Mouse (Mus musculus): ENCODE results near the gene Dclk2.

Dclk2 gene

DNA sequence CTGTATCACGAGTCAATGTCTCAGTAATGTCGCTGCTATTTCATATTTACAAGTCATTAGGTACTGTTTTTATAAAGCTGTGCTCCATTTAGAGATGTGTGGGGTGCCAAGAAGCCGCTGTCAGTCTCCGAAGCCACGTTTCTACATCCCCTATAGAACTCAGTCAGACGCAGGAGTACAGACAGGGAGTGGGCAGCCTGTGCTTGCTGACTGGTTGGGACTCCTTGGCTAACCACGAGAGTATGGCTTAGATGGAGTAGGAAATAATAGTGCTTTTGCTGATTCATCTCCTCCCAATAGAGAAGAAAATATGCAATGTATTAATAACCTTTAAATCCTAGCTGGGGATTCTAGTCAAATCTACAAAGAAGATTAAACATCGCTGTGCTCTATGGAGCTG is 119.8 kb downstream of the Dclk2 start:
- no peak for DNase-seq (ENCODE audit: low read depth, low spot score)

DNA sequence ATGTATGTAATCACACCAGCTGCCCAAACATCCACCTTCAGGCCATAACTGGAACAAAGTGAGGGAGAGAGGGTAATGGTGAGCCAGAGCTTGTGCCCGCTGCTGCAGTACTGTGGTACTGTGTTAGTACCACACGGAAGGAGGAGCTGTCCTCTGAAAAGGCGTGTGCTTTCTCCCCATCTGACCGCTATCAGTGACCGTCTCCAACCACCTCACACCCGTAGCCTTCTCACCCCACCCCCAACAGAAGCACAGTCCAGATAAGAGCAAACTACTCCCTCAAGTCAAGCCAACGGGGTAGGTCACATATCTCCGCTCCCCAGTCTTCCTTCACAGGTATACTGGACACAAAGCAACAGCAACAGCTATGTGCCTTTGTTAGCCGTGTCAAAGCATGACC is 121.6 kb downstream of the Dclk2 start:
- no peak for DNase-seq (ENCODE audit: low read depth, low spot score)

DNA sequence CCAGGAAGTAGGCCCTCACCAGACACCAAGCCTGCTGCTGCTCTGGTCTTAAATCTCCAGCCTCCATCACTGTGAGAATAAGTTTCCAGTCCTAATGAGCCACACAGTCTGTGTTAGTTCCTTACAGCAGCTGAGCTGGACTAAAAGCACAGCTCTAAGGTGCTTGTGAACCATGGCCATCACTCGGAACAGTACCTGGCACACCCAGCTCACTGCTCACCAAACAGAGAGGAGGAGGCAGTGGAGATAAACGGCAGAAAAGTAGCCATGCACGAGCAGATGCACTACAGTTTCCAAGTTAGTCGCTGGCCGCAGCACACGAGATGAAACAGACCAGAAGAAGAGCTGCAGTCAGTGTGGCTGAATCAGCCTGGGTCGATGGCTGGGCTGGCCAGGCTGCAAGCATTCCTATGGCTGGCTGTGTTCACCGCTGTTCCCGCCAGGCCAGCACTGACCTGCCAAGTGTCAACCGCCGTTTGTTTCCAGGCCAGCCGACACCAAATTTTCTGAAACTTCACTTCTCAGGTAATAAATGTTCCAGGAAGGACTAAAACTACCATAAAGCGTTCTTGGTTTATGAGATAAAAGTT is 122.7 kb downstream of the Dclk2 start:
- DNase-seq (ENCODE audit: low read depth, low spot score): no peak

DNA sequence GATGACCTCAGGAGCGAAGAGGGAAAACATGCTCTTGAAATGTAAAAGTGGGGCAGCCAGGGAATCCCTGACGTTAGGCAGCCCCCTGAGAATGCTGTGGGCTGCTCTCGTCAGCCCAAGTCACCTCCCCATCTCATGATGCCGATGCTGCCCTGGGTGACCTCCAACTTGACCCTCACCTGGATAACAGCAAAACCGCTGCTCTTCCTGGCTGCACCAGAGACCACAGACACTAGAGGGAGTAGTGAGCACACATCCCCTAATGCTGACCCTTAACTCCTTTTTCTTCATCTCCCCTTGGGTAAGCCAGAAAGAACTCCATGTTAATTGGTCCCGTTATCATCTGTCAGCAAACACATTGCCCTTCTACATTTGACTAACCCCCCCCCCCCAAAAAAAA is 123.9 kb downstream of the Dclk2 start:
- no peak for DNase-seq (ENCODE audit: low read depth, low spot score)

DNA sequence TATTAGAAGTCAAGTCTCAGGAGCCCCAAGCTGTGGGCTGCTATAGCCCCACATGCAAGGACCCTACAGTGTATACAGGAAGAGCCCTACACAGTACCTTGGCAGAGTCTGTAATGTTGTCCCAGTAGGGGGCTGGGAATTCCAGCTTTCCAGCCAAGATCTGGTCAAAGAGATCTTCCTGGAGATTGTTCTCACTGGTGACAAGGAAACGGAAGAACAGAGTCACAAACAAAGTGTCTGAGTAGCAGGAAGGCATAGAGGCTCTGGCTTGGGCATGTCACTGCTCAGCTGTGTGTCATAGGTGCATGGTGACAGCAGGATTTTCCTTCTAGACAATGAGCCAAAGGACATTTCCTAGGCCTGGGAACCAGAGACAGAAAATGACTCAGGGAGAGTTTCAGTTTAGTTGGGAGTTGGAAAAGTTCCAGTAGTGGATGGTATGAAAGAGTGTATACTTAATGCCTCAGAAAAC is 126.9 kb downstream of the Dclk2 start:
- no peak for DNase-seq (ENCODE audit: low read depth, low spot score)

DNA sequence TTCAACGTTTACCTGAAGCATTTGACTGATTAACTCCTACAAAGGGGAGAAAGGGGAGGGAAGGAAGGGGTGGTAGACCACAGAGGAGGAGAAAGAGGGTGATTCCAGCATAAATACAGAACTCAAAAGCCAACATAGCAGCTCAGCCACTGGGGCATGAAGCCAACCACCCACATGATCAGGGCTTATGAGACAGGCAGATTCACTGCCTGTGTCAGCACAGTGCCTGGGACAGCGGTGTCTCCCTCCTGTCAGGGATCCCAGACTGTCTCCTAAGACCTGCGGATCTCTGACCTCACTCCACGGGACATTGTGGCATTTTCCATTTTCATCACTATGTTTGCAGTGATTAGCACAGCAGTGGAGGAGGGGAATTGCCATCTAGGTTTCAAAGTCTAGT is 127.4 kb downstream of the Dclk2 start:
- DNase-seq (ENCODE audit: low read depth, low spot score): no peak

DNA sequence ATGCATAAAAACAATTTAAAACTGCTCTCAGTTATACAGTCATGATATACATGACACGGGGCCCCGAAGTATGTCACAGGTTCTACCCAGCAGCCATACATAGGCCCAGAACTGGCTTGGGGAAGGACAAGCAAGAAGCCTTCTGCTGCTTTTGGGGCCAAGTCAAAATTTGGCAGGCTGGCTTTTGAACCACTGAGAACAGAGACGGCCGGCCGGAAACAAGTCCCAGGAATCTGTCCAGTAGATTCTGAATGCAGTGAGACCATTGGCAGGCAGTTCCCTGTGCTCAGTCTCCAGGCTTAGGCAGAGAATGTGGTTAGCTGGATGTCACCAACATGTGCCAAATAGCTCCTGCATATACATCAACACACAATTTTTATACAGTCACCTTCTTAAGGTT is 130.9 kb downstream of the Dclk2 start:
- no peak for DNase-seq (ENCODE audit: low read depth, low spot score)

DNA sequence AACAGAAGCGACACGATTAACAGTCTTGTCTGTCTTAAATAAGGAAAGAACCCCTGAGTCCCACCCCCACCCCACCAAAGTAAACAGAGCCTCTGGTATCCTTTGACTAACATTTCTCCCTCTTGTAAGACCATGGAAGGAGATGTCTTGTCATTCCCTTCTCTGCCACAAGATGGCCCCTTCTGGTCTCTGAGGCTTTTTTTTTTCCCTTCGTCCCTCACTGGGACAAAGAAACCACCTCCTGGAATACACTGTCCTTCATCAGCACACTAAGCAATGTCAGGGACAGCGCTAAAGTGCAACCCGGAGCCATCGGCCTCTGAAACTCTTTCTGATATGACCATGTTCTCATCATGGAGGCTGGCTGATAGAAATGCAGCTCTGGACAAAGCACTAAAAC is 131.9 kb downstream of the Dclk2 start:
- DNase-seq (ENCODE audit: low read depth, low spot score): no peak

DNA sequence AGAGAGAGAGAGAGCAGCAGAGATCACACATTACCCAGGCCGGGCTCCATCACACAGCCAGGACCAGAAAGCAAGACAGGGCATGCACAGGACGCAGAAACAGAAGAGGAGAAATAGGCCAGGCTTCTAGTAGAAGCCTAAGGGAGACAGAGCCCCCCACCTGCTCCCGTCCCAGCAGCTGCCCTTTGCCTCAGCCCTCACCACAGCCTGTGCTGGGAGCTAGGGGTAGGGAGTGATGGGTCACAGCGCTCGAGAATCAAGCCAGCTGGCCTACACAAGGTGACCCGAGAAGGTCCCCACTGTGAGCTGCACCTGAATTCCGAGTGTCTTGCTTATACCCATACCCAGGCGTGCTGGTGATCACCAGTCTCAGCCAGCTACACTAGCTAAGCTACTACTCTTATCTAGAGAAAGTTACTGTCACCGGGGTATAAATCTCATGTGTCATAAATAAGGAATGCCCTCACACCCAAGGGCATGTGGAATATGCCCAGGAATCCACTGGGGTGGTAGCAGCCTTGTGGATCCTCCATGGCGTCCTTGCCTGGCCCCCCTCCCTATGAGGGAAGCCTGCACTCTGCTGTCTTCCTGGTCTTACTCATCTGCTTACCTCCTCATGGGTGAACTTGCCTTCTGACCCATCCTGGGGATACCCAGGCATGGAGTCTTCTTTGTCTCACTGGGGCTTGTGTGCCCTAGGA is 133.1 kb downstream of the Dclk2 start:
- DNase-seq (ENCODE audit: low read depth, low spot score): no peak

DNA sequence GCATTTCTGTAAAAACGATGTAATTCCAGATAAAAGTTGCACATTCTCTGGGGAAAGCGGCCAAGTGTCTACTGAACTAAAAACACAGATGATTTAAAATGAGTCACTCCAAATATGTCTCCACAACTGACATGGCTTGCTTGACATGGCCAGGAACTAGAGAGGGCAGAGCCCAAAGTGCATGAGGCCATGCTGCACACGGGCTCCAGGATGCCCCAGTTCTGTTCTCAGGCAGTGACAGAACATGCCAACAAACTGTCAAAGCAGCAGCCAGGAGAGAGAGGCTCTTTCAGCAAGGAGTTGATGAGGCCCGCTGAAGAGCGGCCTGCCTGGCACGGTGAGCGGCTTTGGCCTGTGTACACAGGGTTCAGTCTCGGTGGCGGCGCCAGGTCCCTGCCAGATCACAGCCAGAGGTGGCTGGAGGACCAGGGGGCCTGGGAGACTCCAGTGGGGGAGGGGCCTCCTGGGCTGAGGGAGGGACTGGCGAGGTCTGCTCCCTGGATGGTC is 133.8 kb downstream of the Dclk2 start:
- no peak for DNase-seq (ENCODE audit: low read depth, low spot score)

DNA sequence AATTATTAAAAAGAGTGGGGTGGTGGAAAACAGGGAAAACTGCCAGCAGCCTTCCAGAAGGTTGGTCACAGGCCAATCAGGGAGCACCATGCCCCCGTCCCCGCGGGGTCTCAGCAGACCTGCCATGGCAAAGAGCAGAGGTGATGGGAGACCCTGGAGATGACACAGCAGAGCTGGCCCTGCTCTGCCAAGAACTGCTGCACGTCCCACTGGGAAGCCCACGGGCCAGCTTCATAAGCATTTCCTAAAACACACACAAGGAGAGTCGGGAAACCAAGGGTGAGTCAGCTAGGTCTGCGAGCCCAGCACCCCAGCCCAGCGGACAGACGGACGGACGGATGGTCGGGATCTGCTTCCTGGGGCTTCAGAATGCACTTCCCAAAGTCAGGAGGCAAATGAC is 134.4 kb downstream of the Dclk2 start:
- DNase-seq (ENCODE audit: low read depth, low spot score): no peak

DNA sequence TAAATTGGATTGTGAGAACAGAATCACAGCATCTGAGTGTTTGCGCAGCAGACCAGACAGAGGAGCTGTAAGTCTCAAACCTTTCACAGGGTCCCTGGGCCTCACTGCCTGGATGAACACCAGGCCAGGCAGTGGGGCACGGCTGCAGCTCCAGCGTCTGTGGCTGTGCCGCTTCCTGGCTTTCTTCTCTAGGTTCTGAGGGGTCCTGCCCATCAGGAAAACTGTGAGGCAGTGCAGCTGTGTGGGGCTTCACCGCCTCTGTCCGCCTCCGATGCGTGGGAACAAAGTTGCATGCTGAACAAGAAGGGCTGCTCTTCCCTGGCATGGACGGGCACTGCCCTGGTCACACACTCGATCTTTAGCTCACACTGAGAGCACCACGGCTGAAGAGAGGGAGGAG is 135.7 kb downstream of the Dclk2 start:
- DNase-seq (ENCODE audit: low read depth, low spot score): no peak

DNA sequence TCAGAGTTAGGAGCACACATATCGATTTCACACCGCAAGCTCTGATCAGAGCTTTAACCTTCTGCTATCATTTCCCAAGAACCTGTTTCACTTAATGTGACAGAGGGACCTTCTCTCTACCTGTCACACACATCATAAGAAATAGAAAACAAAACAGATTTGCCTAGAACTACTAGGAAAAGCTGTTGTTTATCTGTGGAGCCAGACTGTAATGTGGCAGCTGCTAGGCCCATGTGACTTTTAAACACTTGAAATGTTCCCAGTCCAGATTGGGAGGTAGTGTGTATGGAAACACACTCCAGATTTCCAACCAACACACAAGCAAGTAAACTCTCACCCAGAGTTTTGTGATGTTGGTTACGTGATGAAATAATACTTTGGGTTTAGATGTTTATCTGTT is 136.6 kb downstream of the Dclk2 start:
- DNase-seq (ENCODE audit: low read depth, low spot score): no peak

DNA sequence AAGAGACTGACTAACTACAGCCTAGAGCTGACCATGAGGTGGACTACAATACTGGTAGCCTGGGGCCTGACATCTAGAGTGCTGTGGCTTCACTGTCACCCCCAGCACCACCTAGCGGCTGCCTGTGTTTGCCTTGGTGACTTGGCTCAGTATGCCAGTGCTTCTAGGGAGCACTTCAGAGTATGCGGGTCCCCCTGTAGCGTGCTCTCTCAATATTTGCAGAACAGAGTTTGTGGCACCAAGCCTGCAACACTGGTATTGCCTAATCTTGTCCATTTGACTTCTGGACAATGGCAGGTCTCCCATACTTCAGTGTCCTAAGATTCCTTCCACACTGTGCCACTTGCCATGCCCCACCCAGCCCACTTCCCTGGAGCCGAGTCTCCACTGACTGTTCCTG is 140.9 kb downstream of the Dclk2 start:
- DNase-seq (ENCODE audit: low read depth, low spot score): no peak

DNA sequence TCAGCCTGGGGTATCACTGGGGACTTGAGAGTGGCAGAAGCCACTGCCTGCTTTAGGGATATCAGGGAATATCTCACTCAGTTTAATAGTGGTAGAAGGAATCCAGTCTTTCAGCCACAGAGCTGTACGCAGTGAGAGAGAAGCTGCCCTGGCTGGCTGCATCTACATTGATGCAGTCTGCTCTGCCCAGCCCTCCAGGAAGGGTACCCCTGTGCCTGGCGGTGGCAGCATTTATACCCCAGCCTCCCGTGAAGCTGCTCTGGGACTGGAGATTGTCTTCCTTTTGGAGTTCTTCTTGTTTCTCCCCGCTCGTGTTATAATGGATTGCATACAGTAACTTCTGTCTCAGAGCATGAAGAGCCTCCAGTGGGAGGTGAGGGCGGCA is 145.2 kb downstream of the Dclk2 start:
- DNase-seq (ENCODE audit: low read depth, low spot score): no peak

DNA sequence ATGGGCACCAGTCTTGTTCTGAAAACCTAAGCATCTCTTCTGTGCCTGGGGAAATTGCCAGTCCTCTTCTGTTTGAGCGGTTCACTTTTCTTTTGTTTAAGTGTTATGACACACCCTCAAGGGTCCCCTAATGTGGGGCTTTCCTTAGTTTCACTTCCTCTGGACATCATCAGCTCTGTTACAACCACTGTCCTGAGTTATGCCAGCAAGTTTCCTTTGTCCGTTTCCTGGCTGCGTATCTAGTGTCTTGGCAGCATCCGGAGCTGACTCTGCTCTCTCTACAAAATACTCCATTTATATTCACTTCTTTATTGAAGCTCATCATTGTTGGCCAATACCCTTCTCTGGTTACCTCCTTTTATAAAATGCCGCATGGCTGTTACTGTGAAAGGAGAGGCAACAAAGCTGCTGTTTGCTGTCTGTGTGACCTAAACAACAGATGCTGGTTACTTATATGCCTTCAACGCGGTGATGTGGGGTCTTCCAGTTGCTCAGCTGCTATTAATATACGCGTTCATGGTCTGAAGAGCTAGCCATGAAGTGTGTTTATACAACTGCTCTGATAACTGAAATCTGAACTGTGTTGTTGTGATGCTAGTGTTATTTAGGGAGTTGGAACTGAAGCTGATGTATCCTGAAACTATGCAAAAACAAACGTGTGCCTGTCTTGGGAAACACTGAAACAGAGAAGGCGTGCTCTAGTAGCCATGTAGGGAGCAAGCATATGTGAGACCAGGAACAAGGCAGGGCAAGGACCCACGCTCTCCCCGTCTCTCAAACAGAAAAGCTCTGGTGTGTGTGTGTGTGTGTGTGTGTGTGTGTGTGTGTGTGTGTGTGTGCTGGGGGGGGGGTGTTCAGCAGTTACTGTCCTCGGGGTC is 145.8 kb downstream of the Dclk2 start:
- DNase-seq (ENCODE audit: low read depth, low spot score): no peak

DNA sequence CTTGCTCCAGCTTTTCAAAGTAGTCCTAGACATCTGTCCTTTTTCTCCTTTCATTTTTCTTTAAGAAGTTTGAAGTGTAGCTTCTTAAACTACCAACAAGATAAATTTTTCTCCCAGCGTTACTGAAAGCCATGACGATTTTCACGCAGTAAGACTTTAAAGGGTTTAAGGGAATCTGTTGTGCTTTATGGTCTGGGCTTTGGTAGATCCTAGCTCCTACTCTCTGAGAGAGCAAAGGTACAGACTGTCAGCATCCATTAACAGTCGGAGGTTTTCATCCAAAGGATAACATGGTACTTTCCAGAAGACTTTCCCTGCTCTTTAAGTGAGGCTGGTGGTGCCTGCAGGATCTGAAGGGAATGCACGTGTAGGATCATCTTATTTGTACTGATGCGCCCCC is 151.7 kb downstream of the Dclk2 start:
- DNase-seq (ENCODE audit: low read depth, low spot score): no peak

DNA sequence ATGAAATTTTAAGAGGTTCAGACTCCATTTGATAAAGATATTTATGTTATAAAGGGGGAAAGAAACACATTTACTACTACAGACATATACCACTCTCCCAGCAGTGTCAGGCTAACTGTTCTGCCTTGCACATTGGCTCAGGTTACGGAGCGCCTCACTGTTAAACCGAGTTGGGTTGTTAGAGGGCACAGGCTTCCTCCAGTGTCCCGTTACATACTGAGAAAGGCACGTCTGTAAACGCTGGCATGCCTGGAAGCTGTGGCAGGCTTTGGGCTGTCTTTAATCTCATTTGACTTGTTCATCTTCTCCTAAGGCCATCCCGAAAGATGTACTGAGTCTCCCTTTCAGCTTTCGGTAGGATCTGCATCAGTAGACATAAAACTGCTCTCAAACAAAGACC is 152.1 kb downstream of the Dclk2 start:
- no peak for DNase-seq (ENCODE audit: low read depth, low spot score)

DNA sequence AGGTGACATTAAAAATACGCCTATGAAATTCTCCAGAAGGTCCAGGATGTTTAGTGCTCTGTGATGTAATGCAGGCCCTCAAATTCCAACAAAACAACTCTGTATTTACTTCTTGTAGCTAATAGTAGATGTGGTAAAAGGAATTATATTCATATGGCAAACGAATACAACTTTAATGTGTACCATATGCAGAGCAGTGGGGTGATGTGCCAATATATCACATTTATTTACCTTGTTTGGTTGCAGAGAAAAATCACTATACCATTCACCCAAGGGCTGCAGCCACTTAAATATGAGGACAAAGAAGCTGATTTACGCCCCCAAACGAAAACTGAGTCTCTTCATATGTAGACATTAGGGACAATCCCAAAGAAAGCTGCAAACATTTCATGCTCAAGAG is 158.2 kb downstream of the Dclk2 start:
- DNase-seq (ENCODE audit: low read depth, low spot score): no peak

DNA sequence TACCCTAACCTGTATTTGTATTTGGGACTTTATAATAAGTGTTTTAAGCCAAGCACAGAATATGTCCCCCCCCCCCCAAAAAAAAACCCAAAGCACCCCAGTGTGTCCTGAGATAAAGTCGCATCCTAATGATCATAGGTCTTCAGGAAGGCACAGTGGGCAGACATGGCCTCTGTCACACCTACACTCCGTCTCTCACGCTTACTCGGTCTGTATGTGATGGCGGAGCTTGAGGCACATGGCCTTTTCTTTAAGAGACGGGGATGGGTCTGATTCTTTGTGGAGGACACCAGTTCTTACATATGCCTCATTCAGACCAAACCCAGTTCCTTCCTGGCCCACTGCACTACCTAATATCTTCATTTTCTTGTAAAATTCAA is 158.6 kb downstream of the Dclk2 start:
- DNase-seq (ENCODE audit: low read depth, low spot score): no peak

DNA sequence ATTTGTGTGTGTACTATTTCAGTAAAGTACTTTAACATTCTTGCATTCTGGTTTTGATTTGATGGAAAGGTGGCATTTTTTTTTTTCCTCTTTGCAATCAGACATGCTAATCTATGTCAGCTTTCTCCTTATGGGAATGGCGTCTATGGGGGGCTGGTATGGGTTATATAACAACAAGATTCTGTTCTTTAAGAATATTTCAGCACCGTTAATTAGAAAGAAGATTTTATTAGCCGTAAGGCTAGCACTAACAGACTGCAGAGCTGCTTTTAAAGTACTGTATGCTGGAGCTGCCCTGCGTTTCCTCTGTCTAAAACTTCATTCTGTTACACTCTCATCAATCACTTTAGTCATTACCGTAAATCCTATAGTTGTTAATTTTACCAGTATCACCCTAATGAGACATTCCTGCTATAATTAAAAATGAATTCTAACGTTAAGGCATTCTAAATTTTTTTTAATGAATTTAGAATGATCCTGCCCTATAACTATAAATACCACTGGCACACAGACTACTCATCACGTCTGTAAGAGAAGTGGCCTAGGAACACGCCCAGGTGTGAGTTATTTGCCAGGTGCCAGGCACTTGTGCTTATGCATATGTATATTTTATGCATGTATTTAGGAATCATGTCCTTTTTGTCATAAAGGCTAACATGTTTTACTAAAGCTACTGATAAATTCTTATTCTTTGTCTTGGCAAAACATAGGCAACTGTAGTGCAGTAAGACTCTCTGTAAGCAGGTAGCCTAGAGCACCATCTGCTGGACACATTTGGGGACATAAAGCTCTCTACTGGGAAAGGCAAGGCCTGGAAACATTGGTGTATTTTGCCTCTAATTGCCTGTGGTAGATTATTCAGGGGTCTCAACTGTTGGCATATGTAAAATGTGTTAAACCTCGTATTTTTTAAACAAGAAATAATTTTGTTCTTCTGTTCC is 159.3 kb downstream of the Dclk2 start:
- DNase-seq (ENCODE audit: low read depth, low spot score): peak; percentile 64

DNA sequence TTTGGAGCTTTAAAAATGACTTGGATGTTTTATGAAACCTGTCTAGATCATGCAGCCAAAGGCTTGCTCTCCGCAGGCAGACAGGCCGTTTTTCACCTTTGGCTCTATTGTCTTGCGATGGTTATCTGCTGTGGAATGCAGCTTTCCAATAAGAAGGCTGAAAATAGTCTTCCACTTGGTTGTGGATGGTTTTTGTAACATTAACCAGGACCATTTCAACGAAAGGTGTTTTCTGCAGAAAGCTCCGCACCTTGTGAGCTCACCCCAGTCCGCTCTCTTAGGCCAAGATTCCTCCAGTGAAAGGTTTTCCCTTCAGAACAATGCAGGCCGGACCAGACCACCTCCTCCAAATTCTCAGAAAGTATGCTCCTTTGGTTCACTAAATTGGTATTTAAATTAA is 160.2 kb downstream of the Dclk2 start:
- no peak for DNase-seq (ENCODE audit: low read depth, low spot score)

Data from telencephalon, adult 2 months (tissue).